Mouse (Mus musculus) heart, adult 10 weeks (tissue): ENCODE data around the gene H1foo. TPM values are rescaled to one million over a fixed set of nuclear protein-coding genes. Genes with fewer than 3 reads are reported as not detected.

ENCODE experiments used
- polyA plus RNA-seq: library from polyadenylated mRNA; stranded (reverse); fragments of 350-450 nt; fragmentation: Illumina TruSeq; extraction: RNeasy Lipid Tissue Mini Kit (QIAGEN cat#74804); gene quantifications from one replicate; pipeline ENCODE4 v1.2.3, GENCODE M21; 2014; ENCODE audit warnings: low read depth, low replicate concordance

Gene H1foo
- polyA plus RNA-seq = not detected

DNA sequence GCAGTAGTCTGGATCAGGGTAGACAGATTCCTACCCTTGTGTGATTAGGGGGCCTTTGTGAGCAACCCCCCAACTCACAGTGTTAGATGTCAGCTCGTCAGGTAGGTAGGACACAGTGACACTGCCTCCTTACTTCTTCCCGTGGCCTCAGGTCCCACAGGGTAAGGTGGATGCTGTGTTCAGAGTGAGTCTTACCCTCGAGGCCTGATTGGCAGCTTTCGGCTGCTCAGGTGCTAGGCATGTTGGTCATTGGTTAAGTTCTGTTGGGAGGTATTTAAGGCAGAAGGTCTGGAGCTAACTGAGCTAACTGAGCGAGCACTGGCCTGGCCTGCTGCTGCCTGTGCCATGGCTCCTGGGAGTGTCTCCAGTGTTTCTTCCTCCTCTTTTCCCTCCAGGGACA, at the start of gene H1foo:
Gene H1foo (plus strand): TSS at position 301 of the 400 bp plus-strand sequence.

DNA sequence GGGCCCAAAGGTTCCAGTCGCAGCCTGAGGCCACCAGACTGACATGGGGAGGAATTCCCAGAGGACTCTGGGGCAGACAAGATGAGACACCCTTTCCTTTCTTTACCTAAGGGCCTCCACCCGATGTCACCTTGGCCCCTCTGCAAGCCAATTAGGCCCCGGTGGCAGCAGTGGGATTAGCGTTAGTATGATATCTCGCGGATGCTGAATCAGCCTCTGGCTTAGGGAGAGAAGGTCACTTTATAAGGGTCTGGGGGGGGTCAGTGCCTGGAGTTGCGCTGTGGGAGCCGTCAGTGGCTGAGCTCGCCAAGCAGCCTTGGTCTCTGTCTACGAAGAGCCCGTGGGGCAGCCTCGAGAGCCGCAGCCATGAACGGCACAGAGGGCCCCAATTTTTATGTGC, 13.1 kb upstream of the H1foo start, which contains the start of gene Rho:
Gene Rho (plus strand): TSS at position 110 of the 400 bp plus-strand sequence.

DNA sequence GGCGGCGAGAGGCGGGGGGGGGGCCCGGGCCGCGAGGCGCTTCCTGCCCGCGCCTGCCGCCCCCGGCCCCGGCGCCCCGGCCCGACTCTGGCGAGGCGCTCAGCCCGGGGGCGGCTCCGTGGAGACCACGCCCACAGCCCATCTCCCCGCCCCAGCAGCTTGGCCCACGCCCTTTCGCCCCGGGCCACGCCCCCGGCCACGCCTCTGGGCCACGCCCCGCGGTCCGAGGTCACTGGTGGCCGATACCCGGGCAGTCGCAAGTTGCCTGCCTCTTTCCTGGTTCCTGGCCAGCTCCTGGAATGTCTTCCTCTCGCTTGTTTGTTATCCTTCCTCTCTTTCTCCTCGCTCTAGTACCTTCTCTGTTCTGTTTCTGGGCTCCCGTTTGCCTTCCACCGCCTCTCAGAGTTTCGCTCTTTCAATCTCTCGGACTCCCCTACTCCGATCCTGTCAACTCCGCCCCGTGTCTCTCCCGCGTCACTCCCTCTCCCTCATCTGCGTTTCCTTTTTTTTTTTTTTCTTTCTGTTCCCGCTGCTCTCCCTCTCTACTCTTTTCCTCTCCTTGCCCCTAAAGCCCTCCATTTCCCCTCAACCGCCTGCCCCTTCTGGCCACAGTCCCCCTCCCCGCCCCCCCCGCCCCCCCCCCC, 50.3 kb downstream of the H1foo start, which contains the start of gene Plxnd1:
Gene Plxnd1 (minus strand): TSS at position 129 of the 644 bp plus-strand sequence.

Other genes starting within 250 kb of the H1foo start
- gene Tmem40, start 182.5 kb upstream of the H1foo start, polyA plus RNA-seq = not detected
- 50.8 TPM for gene Cand2, start 170.4 kb upstream of the H1foo start, polyA plus RNA-seq
- 806 TPM for gene Rpl32, start 136.2 kb upstream of the H1foo start, polyA plus RNA-seq
- gene Efcab12, start 106.5 kb upstream of the H1foo start, polyA plus RNA-seq = 0.16 TPM
- 1.8 TPM for gene Mbd4, start 91.6 kb upstream of the H1foo start, polyA plus RNA-seq
- 7.2 TPM for gene Ift122, start 91.5 kb upstream of the H1foo start, polyA plus RNA-seq
- gene Rho, start 13.2 kb upstream of the H1foo start, polyA plus RNA-seq = 0.26 TPM
- 101 TPM for gene Plxnd1, start 50.1 kb downstream of the H1foo start, polyA plus RNA-seq
- gene Tmcc1, start 248.5 kb downstream of the H1foo start, polyA plus RNA-seq = 26.9 TPM